Comparison of ENCODE assay signal across 11 mouse cellular contexts in genomic region chr6:91085114-91085892, GRCm38 (mm10). TPM values are rescaled to one million over a fixed set of nuclear protein-coding genes. Genes with fewer than 3 reads are reported as not detected.
DNase-seq lines count a peak whose midpoint lies in the region; ATAC-seq and TF ChIP-seq lines count a peak whose summit lies in the region.
"Had no signal": no experiment of that assay in that cellular context is flagged by ENCODE, and none has a peak within 500 bp of the region (broad histone marks: within the 10 kb centered on the region; RNA-seq: fewer than 3 reads in every experiment).

No protein-coding gene starts in this region.

- ATAC-seq in liver, postnatal 0 days = peak; percentile 88
- ATAC-seq in forebrain, embryonic 13.5 days = no peak

- TF ChIP-seq EP300 in liver, postnatal 0 days (IDR thresholded peaks at IDR 0.05; ENCODE audit: low read depth) = peak; percentile 84

- WGBS in thymus, adult 2 months = 80% methylated on average over 5 of the region's 5 CpGs
- WGBS in liver, postnatal 0 days (ENCODE audit: insufficient replicate concordance) = 58% methylated on average over 5 of the region's 5 CpGs
- WGBS in forebrain, embryonic 13.5 days = 76% methylated on average over 5 of the region's 5 CpGs

- peak; percentile 59 for TF ChIP-seq CTCF in gastrocnemius, adult 2 months (IDR thresholded peaks at IDR 0.05)
- no peak for TF ChIP-seq CTCF in thymus, adult 2 months (IDR thresholded peaks at IDR 0.05; ENCODE audit: borderline replicate concordance, control insufficient read depth, extremely low read depth, insufficient read depth, low read length, poor library complexity)
- peak; percentile 60 for TF ChIP-seq CTCF in liver, postnatal 0 days (IDR thresholded peaks at IDR 0.05; ENCODE audit: low read depth)

- no peaks in the 10 kb centered on the region for H3K27me3 ChIP-seq in thymus, adult 2 months (ENCODE audit: control insufficient read depth, insufficient read depth, low read length)
- no peaks in the 10 kb centered on the region for H3K27me3 ChIP-seq in liver, postnatal 0 days (ENCODE audit: insufficient read depth, low read length)
- H3K27me3 ChIP-seq in forebrain, embryonic 13.5 days = no peaks in the 10 kb centered on the region
- H3K27me3 ChIP-seq: embryonic facial prominence, embryonic 12.5 days; hindbrain, embryonic 15.5 days had no signal

- H3K4me3 ChIP-seq in gastrocnemius, adult 2 months = no peak overlapping the region
- H3K4me3 ChIP-seq in thymus, adult 2 months (ENCODE audit: control insufficient read depth, insufficient read depth, low read length) = no peak overlapping the region
- no peak overlapping the region for H3K4me3 ChIP-seq in liver, postnatal 0 days (ENCODE audit: low read depth, low read length)
- H3K4me3 ChIP-seq in forebrain, embryonic 13.5 days = no peak overlapping the region
- H3K4me3 ChIP-seq: embryonic facial prominence, embryonic 12.5 days; hindbrain, embryonic 15.5 days had no signal

- no peak for DNase-seq in gastrocnemius, adult 2 months
- no peak for DNase-seq in gastrocnemius, postnatal 14 days
- peak; percentile 65 for DNase-seq in thymus, adult 2 months
- DNase-seq in thymus, adult 18-20 months = no peak
- DNase-seq in liver, postnatal 0 days = peak; percentile 59
- no peak for DNase-seq in frontal cortex, postnatal 36 days (ENCODE audit: low spot score in 2 of 2)
- DNase-seq in left cerebral cortex, postnatal 25 days (ENCODE audit: low spot score in 2 of 2) = no peak

- peaks cover 63% of the 10 kb centered on the region for H3K36me3 ChIP-seq in thymus, adult 2 months (ENCODE audit: control insufficient read depth, insufficient read depth, low read length)
- peaks cover 50% of the 10 kb centered on the region for H3K36me3 ChIP-seq in liver, postnatal 0 days (replicated peaks; ENCODE audit: insufficient read depth, low read length)
- H3K36me3 ChIP-seq in forebrain, embryonic 13.5 days (ENCODE audit: poor library complexity, severe bottlenecking) = peaks cover 69% of the 10 kb centered on the region
- H3K36me3 ChIP-seq: embryonic facial prominence, embryonic 12.5 days had no signal

- no peak overlapping the region for H3K9ac ChIP-seq in liver, postnatal 0 days (replicated peaks)
- no peak overlapping the region for H3K9ac ChIP-seq in forebrain, embryonic 13.5 days
- H3K9ac ChIP-seq: embryonic facial prominence, embryonic 12.5 days; hindbrain, embryonic 15.5 days had no signal

- intact Hi-C loops in gastrocnemius, adult 2 months (cut with DNase I) = no loop called here
- intact Hi-C loops in gastrocnemius, postnatal 14 days (cut with DNase I; ENCODE audit: low total_unique reads) = no loop called here
- intact Hi-C loops in left cerebral cortex, postnatal 25 days (cut with DNase I) = no loop called here

- no peak overlapping the region for H3K4me2 ChIP-seq in liver, postnatal 0 days (ENCODE audit: low read depth, low read length)
- no peak overlapping the region for H3K4me2 ChIP-seq in forebrain, embryonic 13.5 days
- H3K4me2 ChIP-seq: embryonic facial prominence, embryonic 12.5 days; hindbrain, embryonic 15.5 days had no signal

- H3K27ac ChIP-seq in gastrocnemius, adult 2 months = no peak overlapping the region
- H3K27ac ChIP-seq in thymus, adult 2 months (ENCODE audit: control insufficient read depth, insufficient read depth, low read length) = no peak overlapping the region
- H3K27ac ChIP-seq in liver, postnatal 0 days (ENCODE audit: low read depth) = no peak overlapping the region
- H3K27ac ChIP-seq in forebrain, embryonic 13.5 days = no peak overlapping the region
- H3K27ac ChIP-seq: embryonic facial prominence, embryonic 12.5 days; hindbrain, embryonic 15.5 days had no signal

- no peak for TF ChIP-seq POLR2A in thymus, adult 2 months (IDR thresholded peaks at IDR 0.05; ENCODE audit: control insufficient read depth, extremely low read depth, insufficient read depth, low read length, poor library complexity)

- no peaks in the 10 kb centered on the region for H3K4me1 ChIP-seq in thymus, adult 2 months (replicated peaks; ENCODE audit: control insufficient read depth, insufficient read depth, low read length)
- H3K4me1 ChIP-seq in liver, postnatal 0 days (ENCODE audit: insufficient read depth) = no peaks in the 10 kb centered on the region
- H3K4me1 ChIP-seq in forebrain, embryonic 13.5 days = no peaks in the 10 kb centered on the region
- H3K4me1 ChIP-seq: embryonic facial prominence, embryonic 12.5 days; hindbrain, embryonic 15.5 days had no signal

- no peaks in the 10 kb centered on the region for H3K9me3 ChIP-seq in liver, postnatal 0 days (ENCODE audit: low read length)
- no peaks in the 10 kb centered on the region for H3K9me3 ChIP-seq in forebrain, embryonic 13.5 days (replicated peaks)
- H3K9me3 ChIP-seq: embryonic facial prominence, embryonic 12.5 days; G1E; hindbrain, embryonic 15.5 days had no signal

RNA-seq across cellular contexts. Expression of gene Nup210, which starts 31.3 kb away (rescaled TPM):
- total RNA-seq in gastrocnemius, adult 2 months (2021) = 10 to 100 TPM; 18.8 to 31.7 TPM
- total RNA-seq in gastrocnemius, postnatal 14 days (2021) = 10 to 100 TPM; 16.9 to 18.1 TPM
- 219 and 378 TPM in 2 replicates for polyA plus RNA-seq in thymus, adult 2 months (2012; rRNA removed)
- 8.5 and 11.8 TPM in 2 replicates for polyA plus RNA-seq in liver, postnatal 0 days (2015; fragmentation: Nextera tagmentation; extraction: Ambion mirVana)
- polyA plus RNA-seq in forebrain, embryonic 13.5 days (2015; fragmentation: Nextera tagmentation; extraction: Ambion mirVana) = 17.1 and 23.7 TPM in 2 replicates
- 10 to 100 TPM; 26.5 to 28.9 TPM for total RNA-seq in left cerebral cortex, postnatal 25 days (2021)

Comparison
In these comparisons a context has a peak if more than half of its experiments do, and no peak if none do; other contexts are left out.
1. DNase-seq: peak in thymus, adult 2 months (single experiment) and liver, postnatal 0 days (single experiment); none in gastrocnemius, adult 2 months (single experiment), gastrocnemius, postnatal 14 days (single experiment), thymus, adult 18-20 months (0 of 2), frontal cortex, postnatal 36 days (0 of 2) and left cerebral cortex, postnatal 25 days (0 of 2).